Mouse (Mus musculus) heart, postnatal 0 days (tissue): ENCODE measurements at regions not wholly inside any gene's neighbourhood (a gene's known extent, or its start where the extent isn't known, plus 50 kb on each side); places are given as distances from the start of the nearest gene placed in this dataset.

Source experiments
- CTCF ChIP-seq: IDR thresholded peaks from 2 replicates; pipeline ENCODE4 v1.5.1; 2016; ENCODE audit warnings: antibody characterized with exemption, control low read depth, low read depth
- EP300 ChIP-seq: IDR thresholded peaks from 2 replicates; pipeline ENCODE4 v1.6.1; 2016; ENCODE audit warnings: antibody characterized with exemption, low read depth

DNA sequence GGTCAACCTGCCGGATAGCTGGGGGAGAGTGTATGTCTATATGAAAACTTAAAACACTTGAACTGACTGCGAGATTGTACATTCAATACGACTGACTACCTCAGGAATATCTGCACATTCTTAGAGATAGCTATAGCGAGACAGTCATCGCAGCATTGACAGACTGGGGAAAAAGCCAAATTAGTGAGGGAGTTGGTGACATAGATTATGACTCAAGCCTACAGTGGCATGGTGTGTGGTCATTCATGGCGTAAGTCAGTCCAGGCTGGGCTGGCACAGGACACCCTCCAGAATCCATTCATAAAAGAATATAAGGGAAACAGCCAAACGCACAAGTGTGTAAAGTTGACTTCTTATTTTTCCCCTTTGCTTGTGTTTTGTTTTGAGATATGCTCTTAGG, 81.1 kb upstream of the Gm10260 start:
- TF ChIP-seq CTCF (no peak), EP300 (no peak)
